Mouse (Mus musculus) E14TG2a.4 (cell line): ENCODE data around the gene Exo5.

Source experiments
- CTCF ChIP-seq: conservative IDR thresholded peaks from 2 replicates; pipeline ENCODE4 v1.5.1; 2014; ENCODE audit warnings: low read length
- NANOG ChIP-seq: IDR thresholded peaks from 2 replicates; pipeline ENCODE4 v1.6.1; 2014; ENCODE audit warnings: borderline replicate concordance, low read length, mixed read lengths
- POU5F1 ChIP-seq: IDR thresholded peaks from 2 replicates; pipeline ENCODE4 v1.6.1; 2014; ENCODE audit warnings: low read length, borderline replicate concordance

GRCm38 (mm10) chr4:120953038-120953437, 28.2 kb upstream of the Exo5 start:
- no peak for TF ChIP-seq CTCF
- no peak for TF ChIP-seq NANOG
- TF ChIP-seq POU5F1, result no peak
